Mouse (Mus musculus) induced T-regulatory cell, adult 2 months (primary cell): ENCODE data around the gene Peli1.
A peak's percentile ranks its signal among the peaks of the same experiment; 100 is the strongest.

Experiments
- DNase-seq: peaks from one replicate; pipeline ENCODE4 v3.0.0-alpha.2; 2012; ENCODE audit warnings: low read depth

The Peli1 gene

DNA sequence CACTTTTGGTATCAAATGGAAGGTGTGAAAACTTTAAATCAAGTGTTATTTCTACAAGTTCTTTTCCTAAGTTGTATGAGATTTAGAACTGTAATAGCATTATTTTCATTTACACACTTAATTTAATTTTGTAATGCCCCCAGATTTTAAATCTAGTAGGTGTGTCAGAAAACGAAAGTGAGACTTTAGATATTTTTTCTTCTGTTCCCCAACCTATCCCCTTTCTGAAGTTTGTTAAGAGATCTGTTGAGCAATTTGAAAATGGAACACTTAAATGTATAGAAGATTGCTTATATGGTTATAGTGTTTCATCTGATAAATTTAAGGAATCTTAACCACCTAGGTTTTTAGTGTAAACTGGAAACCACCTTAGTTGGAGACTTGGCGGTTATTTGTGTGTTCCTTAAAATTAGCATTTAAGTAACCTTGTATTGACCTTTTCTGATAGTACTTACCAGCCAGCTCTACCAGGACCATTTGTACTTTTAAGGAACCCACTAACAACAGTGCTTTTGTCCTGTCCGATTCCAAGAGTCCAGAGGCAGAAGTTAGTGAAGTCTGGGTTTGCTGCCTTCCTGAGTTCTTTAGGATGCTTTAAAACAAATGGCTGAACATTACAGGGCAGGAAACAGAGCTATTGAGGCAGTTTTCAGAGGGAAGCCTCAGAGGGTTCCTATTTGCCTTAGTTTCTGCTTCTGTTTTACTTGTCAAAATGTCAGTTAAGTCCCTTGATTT, 2.2 kb downstream of the Peli1 start:
- peak; percentile 66 for DNase-seq

- peak; percentile 64 for DNase-seq
Observed at GRCm38 (mm10) chr11:21096590-21096989, 5.5 kb downstream of the Peli1 start.

GRCm38 (mm10) chr11:21098457-21098856, 7.4 kb downstream of the Peli1 start:
- peak; percentile 52 for DNase-seq

DNA sequence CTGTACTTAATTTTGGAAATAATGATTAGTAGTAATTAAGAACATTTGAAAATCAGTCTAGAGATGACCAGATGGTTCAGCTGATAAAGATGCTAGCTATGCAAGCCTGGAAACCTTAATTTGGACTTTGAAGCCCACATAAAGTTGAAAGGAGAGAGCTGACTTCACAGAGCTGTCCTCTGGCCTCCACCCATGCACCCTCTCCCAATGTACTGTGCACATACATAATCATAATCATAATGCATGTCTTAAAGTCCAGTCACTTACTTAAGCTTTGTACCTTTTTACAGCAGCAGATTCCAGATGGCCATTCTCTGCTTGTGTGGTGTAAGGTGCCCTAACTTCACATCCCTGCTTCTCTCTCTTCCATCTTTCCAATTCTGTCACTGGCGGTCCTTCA, 9.6 kb downstream of the Peli1 start:
- DNase-seq: peak; percentile 36

DNA sequence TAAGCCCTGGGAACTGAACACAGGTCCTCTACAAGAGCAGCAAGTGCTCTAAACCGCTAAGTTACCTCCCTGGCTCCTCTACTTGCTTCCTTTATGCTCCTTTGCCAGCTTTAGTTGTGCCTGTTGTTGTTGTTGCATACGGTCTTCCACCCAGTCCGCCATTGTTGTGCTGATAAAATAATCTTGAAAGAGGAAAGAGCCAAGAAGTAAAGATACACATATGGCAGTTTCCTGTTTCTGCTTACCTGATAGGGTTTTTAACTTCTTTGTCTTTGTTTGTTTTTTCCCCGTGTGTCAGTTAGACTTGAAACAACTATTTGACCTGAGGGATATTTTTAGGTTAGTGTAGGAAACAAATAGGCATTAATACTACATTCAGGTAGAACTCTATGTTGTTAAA, 10.2 kb downstream of the Peli1 start:
- DNase-seq: peak; percentile 64

DNA sequence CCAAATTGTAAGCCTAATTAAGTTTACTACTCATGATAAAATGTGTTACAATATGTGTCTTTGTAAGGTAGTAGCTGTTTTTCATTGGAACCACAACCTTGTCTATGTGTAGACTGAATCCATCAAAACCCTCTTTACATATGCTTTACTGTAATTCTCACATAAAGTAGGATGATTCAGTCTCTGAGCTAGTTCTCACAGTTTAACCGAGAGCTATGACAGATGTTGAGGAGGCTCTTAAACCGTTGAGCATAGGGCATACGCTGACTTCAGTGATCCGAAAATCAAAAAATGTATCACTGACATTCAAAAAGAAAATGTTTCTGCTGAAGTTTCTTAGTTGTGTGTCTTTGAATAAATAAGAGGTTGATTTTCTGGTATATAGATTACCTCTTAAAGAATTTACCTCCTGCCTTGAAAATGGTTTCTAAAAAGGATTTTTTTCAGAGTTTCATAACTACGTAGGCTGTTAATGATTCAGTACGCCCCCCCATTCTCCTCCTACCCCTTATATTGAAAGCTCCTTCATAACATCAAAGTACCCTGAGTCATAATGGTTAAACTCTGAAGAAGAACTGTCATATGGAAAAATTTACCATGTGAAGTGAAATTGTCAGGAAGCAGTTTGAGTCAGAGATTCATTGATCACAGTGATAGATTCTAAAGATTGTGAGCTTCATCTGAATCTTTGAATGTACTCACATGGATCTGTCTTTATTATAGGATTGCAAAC, 11.3 kb downstream of the Peli1 start:
- DNase-seq: peak; percentile 80

GRCm38 (mm10) chr11:21103186-21103585, 12.1 kb downstream of the Peli1 start:
- DNase-seq: no peak

- peak; percentile 50 for DNase-seq
Observed at GRCm38 (mm10) chr11:21105393-21105792, 14.3 kb downstream of the Peli1 start.

DNA sequence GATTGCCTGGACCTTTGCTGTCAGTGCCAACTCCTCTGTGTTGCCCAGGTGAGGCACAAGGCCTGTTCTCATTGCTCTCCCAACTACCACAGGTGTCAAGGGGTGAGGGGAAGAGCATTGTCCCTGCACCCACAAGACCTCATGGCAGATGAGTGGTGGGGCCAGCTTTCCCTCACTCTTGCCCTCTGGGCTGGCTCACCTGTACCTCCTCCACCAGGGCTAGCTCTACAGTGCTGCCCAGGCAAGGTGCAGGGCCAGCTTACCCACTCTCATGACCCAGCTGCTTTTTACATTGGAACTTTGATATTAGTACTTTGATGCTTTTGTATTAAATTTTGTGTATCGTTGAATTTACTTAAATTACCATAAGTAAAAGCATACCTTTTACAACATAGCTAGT, 16.0 kb downstream of the Peli1 start:
- DNase-seq: peak; percentile 11

DNA sequence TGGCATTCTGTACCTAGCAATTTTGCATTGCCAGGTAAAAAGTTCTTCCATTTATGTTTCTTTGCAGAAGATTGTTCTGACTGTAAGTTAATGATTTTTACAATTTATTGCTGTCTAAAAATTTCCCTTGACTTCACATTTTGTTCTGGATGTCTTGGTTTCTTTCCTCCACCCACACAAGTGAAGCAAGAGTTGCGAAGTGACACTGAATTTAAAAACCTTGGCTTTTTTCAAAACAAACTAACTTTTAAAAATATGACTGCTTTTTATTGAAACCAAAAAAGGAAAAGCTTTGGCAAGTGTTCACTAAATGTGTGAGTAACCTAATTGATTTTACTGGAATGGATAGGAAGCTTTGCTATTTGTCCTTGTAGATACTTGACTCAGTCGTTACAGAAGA, 18.2 kb downstream of the Peli1 start:
- DNase-seq: peak; percentile 42

GRCm38 (mm10) chr11:21114516-21114915, 23.4 kb downstream of the Peli1 start:
- peak; percentile 68 for DNase-seq

DNA sequence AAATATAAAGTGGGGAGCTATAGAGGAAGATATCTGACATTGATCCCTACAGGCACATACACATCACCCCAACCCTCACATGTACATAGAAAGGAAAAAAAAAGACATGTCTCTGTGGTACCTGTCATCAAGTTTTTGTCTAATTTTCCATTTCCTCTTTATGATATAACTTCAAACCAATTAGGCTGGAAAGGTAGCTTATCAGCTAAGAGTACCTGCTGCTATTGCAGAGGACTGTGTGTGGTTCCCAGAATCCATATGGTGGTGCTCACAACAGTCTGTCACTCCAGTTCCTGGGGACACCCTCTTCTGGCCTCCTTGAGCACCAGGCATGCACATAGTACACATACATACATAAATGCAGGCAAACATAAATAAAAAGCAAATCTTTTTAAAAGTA, 24.7 kb downstream of the Peli1 start:
- DNase-seq: no peak

DNA sequence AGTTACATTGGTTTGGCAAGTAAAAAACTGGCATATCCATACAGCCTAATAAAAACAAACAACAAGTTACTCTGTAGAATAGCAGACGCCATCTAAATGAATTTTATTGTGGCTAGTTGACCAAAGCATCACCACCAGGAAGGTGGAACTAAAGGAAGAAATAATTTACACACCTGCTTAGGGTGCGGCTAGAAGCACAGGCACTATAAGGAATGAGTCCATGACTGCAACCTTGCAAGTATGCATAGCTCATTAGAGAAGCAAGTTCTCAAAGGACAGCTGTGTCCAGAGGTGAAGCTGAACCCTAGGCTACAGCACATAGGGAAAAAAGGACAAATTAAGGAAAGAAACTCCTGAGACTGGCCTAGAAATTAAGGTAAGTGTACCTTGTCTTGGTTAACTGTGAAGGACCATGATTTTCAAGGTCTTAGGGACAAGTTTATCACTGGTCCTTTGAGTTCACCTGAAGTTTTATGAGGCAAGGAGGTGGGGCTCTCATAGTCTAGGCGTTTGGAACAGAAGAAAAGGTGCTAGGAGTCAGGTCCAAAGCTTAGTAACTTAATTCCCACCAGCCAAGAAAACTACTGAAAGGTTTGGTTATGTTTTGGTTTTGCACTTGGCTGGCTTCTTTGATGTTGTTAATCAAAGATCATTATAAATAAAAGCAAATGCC, 25.7 kb downstream of the Peli1 start:
- no peak for DNase-seq

DNA sequence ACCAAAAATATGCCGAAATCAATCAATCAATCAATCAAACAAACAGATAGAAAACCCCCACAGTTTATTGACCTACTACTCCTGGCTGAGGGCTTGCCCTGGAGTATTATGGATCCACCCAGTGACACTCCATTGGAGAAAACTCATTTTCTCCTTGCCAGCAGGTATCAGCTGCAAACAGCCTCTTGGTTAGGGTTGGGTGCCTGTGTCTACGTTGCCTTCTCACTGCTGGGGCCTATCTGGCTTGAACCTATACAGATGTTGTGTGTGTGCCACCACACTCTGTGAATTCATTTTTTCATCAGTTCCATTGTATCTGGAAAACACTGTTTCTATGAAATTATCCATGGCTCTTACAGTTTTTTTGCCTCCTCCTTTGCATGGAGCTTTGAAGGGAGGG, 30.6 kb downstream of the Peli1 start:
- no peak for DNase-seq

DNA sequence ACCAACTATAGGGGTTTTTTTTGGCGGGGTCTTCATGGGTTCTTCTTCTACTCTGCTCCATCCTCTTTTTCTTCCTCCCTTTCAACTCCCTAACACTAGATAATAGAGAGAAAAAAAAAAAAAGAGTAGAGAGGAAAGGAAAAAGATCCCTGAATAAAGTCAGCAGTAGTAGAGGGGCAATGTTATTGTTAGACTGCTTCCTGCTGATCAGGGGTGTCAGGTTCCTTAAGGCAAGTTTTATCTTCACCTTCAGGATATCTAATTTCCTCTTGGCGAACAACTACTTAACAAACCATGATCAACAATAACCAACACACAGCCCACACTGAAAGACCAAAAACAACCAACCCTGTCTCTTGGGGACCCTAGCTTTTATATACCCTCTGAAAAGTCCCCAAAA, 31.3 kb downstream of the Peli1 start:
- DNase-seq: no peak

DNA sequence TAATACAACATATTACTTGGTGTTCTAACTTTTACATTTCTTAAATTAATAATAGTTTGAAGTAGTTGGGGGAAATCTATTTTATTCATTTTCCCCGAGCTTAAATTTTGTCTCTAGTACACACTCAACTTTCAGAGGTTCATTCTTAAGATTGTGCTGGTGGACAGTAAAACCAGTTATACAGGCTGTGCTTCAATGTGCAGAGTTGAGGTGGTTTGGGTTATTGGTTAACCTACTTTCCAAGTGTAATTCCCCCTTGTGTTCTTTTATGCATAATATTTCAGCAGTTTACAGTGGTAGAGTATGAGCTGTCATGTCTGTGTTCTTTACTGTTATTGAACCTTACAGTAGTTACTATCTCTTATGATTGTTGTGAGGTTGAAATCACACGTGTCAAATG, 40.6 kb downstream of the Peli1 start:
- no peak for DNase-seq

GRCm38 (mm10) chr11:21134875-21135451, 43.9 kb downstream of the Peli1 start:
- no peak for DNase-seq

DNA sequence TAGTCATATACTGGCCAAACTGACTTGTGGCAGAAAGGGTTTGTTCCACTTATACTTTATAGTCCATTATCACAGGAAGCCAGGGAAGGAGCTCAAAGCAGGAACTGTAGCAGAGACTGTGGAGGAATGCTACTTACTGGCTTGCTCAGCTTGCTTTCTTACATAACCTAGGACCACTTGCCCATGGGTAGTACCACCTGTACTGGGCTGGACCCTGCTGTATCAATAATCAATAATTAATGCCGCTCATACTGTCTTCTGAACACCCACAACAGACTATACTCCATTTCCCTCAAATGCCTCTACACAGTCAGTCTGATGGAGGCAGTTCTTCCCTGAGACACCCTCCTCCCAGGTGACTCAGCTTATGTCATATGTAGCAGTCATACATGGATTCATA, 48.4 kb downstream of the Peli1 start:
- no peak for DNase-seq

GRCm38 (mm10) chr11:21141242-21141641, 50.2 kb downstream of the Peli1 start:
- peak; percentile 50 for DNase-seq

DNA sequence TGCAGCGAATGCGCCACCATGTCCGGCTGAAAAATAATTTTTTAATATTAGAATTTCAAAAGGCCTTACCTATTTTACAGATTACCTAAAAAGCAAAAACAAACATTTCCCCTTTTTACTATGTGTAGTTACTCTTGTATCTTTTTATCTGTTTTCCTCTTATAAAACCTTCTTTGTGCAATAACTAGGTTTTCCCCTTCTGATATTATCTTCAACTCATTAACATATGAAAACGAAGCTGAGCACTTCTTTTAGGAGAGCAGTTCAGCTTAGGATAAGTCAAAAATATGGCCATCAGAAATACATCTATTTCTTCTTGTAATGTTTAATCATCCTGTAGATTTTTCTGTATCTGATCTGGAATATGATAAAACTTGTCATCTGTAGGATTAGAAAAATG, 50.7 kb downstream of the Peli1 start:
- peak; percentile 53 for DNase-seq

DNA sequence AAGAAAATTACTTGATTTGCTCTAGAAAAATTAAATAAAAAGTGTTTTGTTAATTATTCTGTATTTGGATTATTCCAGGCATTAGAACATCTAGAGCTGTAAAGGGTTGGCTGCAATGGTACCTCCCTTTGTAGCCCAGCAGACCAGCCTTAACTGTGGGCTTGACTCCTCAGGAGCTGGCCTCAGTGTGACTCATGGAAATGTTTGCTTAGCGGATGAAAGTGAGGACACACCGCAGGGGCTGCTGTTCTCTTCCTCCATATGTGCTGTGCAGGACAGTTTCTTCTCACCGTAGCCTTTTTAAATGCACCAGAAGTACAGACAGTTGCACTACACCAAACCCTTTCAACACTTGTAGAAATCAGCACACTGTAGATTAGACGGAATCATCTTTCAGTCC, 58.4 kb downstream of the Peli1 start:
- peak; percentile 43 for DNase-seq

DNA sequence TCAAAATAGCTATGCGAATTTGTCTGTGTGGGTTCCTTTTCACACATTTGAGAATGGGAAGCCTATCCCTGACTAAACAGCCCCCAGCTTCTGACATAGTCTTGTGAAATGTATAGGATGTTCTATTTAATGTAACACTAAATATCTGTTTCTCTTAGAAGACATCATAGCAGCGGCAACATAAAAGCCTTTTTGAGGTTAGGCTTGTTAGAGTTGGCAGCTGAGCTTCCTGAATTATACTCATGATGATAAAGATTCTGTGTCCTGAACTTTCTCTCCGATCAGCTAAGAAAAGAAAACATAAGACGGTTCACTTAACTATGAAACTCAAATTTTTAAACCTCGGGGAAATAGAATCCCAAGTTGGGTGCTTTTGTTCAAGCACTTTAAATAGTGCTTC, 59.2 kb downstream of the Peli1 start:
- DNase-seq: no peak

GRCm38 (mm10) chr11:21151672-21152071, 60.6 kb downstream of the Peli1 start:
- DNase-seq: no peak
